Mouse (Mus musculus): ENCODE data around the gene Serpinc1.
"Not testable (repeated sequence)": the region's sequence is repeated elsewhere in the genome, so short reads cannot be mapped to it uniquely, and the experiment has no call there.

Serpinc1 gene

DNA sequence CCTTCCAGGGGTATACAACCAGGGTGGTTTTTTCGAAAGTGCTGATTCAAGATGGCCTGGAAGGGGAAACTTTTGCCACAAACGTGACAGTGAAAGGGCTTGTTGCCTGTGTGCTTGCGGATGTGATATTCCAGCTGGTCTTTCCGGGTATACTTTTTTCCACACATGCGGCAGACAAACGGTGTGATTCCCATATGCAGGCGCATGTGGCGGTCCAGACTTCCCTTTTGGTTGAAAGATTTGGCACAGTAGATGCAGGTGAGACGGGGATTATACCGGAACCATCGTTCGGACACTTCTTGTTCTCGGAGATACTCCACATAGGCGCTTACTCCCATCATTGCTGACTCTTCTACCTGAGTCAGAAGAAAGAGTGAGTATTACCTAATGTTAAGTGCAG is 41.7 kb downstream of the Serpinc1 start:
- DNase-seq (ENCODE audit: low read depth, low spot score) = no peak

- DNase-seq (ENCODE audit: low read depth, low spot score) = no peak
Observed at GRCm38 (mm10) chr1:161025410-161026210, 47.2 kb downstream of the Serpinc1 start.

- no peak for DNase-seq (ENCODE audit: low read depth, low spot score)
Observed at GRCm38 (mm10) chr1:161027196-161027595, 48.8 kb downstream of the Serpinc1 start.

- DNase-seq (ENCODE audit: low read depth, low spot score) = not testable (repeated sequence)
Observed at GRCm38 (mm10) chr1:161028427-161028826, 50.0 kb downstream of the Serpinc1 start.

DNA sequence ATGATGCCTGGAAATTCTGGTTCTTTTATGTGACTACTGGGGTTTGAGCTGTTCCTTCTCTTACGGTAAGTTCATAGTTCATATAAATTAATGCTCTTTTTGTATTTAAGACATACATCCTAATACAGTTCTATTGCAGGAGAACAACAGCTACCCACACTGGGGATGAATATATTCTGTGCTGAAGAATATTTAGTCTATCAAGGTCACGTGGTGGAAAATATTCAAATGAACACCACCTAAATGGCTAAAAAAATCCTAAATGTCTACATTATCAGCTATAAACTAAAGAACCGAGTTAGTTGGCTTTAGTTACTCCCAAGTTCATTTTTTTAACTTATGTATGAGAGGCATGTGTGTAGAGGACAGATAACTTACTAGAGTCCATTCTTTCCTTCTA is 51.7 kb downstream of the Serpinc1 start:
- no peak for DNase-seq (ENCODE audit: low read depth, low spot score)

DNA sequence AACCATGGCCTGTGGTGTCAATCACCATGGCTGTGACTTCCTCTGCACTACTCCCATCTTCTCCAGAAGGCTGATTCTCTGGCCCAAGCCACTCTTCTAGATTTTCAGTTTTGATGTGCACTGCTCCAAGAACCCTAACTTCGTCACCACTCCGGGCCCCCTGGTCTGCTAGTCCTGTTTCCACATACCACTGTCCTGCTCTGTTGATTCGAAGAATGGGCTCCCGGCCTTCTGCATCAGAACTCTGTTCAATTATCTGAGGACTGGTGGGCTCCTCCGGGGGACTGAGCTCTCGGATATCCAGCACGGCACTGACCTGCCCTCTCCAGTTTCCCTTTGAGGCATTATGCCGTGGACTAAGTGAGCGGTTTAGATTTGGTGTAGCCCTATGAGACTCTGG is 53.5 kb downstream of the Serpinc1 start:
- no peak for DNase-seq (ENCODE audit: low read depth, low spot score)

GRCm38 (mm10) chr1:161032345-161032744 is 54.0 kb downstream of the Serpinc1 start:
- DNase-seq (ENCODE audit: low read depth, low spot score) = no peak

- DNase-seq (ENCODE audit: low read depth, low spot score) = peak; percentile 38
Observed at GRCm38 (mm10) chr1:161033856-161034434, 55.6 kb downstream of the Serpinc1 start.

DNA sequence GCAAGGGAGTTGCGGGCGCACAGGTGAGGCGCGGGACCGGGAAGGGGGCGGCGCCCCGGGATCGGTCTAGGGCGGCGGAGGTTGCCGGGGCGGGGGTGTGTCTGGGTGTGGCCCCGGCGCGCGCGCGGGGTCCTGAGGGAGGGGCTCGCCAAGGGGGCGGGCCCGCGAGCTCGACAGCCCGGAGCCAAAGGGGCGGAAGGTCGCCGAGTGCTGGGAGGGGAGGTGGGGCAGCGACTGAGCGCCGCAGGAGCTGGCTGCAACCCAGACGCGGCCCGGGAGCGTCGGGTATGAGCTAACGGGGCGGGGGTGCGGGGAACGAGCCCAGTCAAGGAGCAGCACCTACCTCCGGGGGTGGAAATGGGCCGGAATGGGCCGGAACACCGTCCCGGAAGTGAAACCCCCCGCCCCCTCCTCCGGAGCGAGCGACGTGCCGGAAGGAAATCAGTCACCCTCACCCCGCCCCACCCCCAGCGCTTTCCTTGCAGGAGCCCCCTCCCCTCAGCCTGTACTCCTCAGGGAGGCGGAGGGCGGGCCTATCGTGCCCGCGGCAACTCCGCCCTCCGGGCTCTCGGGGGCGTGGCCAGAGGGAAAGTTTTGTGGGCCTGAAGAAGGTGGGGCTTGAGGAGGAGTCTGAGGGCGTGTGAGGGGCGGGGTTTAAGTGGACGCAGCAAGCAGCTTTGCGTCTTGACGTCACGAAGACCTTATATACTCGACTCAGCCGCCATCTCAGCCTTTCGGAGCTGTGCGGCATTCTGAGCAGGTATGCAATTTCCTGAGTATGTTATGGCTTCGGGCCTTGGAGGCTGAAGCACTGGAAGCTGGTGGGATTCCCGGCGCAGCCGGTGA is 56.3 kb downstream of the Serpinc1 start, which contains the start of gene Zbtb37:
Zbtb37 (minus strand) TSS at position 415 of the 846 bp plus-strand sequence.
- DNase-seq (ENCODE audit: low read depth, low spot score) = peak; percentile 100

GRCm38 (mm10) chr1:161035281-161035785 is 56.9 kb downstream of the Serpinc1 start:
- DNase-seq (ENCODE audit: low read depth, low spot score) = peak; percentile 34

DNA sequence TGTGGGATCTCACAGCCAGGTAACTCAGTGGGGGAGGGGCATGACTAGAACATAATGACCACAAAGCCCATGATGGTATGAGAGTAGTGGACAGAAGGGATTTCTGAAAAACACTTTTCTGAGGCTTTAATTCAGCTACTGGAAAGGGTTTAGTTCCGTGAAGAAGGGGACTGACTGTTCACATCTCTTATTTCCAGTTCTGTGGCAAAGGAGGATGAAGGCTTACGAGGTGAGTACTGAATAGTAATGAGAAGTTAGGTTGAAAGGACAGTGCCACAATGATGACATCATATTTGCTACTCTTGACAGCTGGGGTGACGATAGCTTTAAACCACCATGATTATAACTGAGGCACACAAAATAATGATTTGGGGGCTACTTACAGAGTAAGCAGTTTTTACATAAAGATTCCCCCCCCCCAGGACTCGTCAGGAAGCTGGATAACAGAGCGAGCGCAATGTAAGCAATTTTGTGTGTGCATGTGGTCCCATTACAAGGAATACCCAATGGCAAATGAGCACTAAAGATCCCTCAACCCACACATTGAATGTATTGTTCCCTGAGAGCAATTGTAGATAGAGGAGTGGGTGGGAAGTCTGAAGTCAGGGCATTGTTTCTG is 57.5 kb downstream of the Serpinc1 start:
- no peak for DNase-seq (ENCODE audit: low read depth, low spot score)

DNA sequence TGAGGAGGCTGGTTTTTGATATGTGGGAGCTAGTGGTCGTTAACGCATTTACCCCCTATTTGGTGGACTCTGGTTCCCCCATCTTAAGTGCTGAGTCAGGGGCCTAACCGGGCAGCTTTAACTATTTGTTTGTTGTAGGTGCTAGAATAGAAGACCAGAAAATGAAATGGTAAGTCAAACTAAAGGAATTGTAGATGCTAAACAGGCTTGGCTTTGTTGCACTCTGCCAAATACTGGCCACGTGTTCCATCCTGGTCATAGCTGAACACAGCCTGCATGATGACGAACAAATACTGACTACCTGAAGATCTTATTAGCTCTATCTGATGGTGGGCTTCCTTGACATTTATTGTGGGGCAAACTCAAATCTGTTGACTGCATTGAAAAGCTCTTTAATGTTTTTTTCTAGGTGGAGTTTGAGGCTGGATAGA is 58.0 kb downstream of the Serpinc1 start:
- peak; percentile 31 for DNase-seq (ENCODE audit: low read depth, low spot score)

DNA sequence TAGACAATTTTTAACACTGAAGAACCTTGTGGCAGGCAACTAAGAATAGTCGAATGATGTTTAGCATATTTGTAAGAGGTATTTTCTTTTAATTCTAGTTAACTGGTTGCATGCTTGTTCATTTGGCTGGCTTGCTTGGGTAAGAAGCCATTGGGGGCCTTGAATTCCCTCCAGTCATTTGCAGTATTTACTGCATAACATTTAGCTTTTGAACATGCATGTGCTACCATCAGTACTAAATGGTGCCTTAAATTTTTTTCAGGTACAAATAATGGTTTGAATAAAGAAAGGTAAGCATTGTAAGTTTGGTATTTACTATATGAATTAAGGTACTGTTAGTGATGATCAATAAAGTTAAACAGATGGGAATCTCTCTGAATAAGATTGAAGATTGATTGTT is 58.6 kb downstream of the Serpinc1 start:
- DNase-seq (ENCODE audit: low read depth, low spot score) = no peak

DNA sequence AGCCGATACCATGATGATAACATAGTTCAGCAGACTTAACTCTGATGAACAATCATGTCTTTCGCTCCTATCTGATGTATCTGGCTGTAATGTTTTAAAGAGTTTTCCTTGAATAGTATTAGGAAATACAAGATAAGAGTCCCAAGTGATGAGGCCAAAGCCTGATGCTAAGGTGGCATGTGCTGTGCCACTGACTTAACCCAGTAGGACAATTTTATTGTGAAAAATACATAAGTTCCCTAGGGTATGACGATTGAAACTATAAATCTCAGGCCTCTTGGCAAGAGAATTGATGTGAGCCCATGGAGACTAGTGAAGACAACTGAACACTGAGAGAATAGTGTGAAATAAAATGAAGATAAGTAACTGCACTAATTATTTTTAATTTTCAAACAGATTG is 59.2 kb downstream of the Serpinc1 start:
- no peak for DNase-seq (ENCODE audit: low read depth, low spot score)

GRCm38 (mm10) chr1:161038004-161038403 is 59.6 kb downstream of the Serpinc1 start:
- no peak for DNase-seq (ENCODE audit: low read depth, low spot score)

DNA sequence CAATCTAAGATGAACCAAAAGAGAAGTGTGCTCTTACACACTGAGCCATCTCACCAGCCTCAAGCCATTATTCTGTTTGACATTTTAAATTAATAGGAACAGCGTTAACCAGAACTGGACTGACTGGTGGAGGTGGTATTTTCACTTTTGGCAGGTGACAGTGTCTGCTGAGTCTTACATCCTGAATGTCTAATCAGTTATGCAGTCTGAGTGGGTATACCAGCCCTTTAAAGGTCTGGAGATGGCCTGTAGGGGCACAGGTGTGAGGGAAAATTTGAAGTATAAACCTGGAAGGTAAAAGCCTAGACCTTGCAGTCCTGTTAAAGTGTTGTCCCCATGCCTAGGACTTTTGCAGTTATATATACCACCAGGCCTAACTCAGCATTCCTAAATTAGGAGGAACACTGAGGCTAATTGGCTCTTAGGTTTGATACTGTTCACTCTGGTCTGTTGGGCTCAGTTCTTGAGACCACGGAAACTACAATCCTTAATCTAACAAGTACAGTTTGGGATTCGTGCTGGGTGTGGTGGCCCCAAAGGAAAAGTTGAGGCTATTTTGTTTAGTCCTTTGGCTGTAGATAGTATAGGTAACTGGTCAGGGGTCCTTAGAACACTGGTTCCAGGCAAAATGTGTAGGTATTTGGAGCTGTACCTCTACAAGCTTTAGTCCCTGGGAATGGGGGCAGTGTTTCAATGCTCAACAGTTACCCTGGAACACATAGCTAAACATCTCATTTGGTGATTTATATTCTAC is 60.8 kb downstream of the Serpinc1 start:
- DNase-seq (ENCODE audit: low read depth, low spot score) = peak; percentile 27

- DNase-seq (ENCODE audit: low read depth, low spot score) = peak; percentile 55
Observed at GRCm38 (mm10) chr1:161039741-161040425, 61.5 kb downstream of the Serpinc1 start.

- peak; percentile 29 for DNase-seq (ENCODE audit: low read depth, low spot score)
Observed at GRCm38 (mm10) chr1:161040426-161040770, 62.0 kb downstream of the Serpinc1 start.

GRCm38 (mm10) chr1:161040855-161041254 is 62.5 kb downstream of the Serpinc1 start:
- DNase-seq (ENCODE audit: low read depth, low spot score) = no peak
